Mouse (Mus musculus) gastrocnemius, postnatal 36 days (tissue): ENCODE results near the gene Idh1. TPM values are rescaled to one million over a fixed set of nuclear protein-coding genes. Genes with fewer than 3 reads are reported as not detected.
"Not testable (repeated sequence)": the region's sequence is repeated elsewhere in the genome, so short reads cannot be mapped to it uniquely, and the experiment has no call there.

Experiments used
- DNase-seq, 2 experiments: peaks; one replicate each; pipeline ENCODE4 v3.0.0; 2022
- intact Hi-C: fragments of 180-260 bp; cut with DNase I; formaldehyde crosslinking; loops from one replicate; pipeline ENCODE4 v1.15.1; 2025
- long read RNA-seq, 2 experiments: library from polyadenylated mRNA; stranded (forward); transcript quantifications; one replicate each; pipeline ENCODE4 v2.0.0; 2021
- total RNA-seq, 2 experiments: library from RNA; stranded (reverse); gene quantifications; 2 replicates each; pipeline ENCODE4 v1.2.3; 2021

Gene Idh1
- total RNA-seq = 10 to 100 TPM; 21.2 to 36.7 TPM
- long read RNA-seq, experiment 1, transcript Idh1-201 (9 exons, 2,302 nt) = major isoform, 24 of 30 reads
- long read RNA-seq, experiment 1, partial matches to known transcripts = 1 of 30 reads
- long read RNA-seq, experiment 1, other reads (novel, unspliced or antisense) = 5 of 30 reads
- long read RNA-seq, experiment 2, transcript Idh1-201 (9 exons, 2,302 nt) = major isoform, 48 of 60 reads
- long read RNA-seq, experiment 2, partial matches to known transcripts = 10 of 60 reads
- long read RNA-seq, experiment 2, other reads (novel, unspliced or antisense) = 2 of 60 reads

DNA sequence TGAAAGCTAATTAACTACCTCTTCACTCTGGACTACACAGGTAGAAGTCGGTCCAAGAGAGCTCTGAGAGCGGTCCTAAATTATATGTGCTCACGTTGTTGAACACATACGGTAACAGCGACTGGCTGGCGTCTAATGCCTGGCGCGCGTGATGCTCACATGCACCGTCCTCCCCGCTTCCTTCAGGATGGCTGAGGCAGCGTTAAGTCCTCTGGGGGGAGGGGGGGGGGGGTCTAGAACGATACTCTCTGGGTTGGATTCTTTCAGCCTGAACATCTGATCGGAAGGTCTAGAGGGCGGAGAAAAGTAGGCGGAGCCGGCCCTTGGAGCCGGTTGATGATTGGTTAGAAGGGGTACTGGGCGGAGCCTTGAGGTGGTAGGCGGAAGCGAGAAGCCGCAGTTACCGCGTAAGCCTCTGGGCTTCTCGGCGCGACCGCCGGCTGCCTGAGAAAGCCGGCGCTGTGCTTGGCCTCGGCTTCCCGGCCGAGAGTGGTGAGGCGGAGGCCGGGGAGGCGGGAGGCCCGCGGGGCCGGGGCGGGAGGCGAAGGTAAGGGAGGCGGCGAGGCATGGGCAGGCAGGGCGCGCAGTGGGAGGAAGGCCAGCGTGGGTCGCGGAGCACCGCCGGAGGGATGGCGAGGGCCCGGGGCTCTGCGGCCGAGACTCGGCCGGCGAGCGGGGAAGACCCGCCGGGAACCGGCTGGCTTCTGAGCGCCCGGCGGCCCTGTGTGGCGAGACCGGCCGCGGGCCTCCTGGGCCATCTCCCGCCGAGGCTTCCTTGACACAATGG lies at the start of gene Idh1, which contains the start of gene Pikfyve:
Gene Idh1, minus strand, starts transcription at position 214 of the 787 bp plus-strand sequence.
Gene Pikfyve, plus strand, starts transcription at position 397 of the 787 bp plus-strand sequence.
- DNase-seq = peak; percentile 93 to 97
- intact Hi-C loops = no loop called here

GRCm38 (mm10) chr1:65230566-65230965 lies 44.3 kb upstream of the Idh1 start:
- no peak for DNase-seq
- intact Hi-C loops = no loop called here

DNA sequence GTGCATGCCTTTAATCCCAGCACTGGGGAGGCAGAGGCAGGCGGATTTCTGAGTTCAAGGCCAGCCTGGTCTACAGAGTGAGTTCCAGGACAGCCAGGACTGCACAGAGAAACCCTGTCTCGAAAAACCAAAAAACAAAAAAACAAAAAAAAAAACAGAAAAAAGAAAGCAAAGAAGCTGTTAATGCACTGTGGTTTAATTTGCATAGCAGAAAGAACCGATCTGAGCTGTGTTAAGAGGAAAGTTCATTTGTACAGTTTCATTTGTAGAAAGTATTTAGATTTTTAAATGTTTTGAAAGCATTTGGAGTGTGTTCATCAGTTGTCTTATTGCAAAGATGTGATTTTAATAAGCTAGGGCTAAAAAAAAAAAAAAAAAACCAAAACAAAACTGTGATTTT lies 43.5 kb upstream of the Idh1 start:
- intact Hi-C loops, DNase-seq: not testable (repeated sequence)

DNA sequence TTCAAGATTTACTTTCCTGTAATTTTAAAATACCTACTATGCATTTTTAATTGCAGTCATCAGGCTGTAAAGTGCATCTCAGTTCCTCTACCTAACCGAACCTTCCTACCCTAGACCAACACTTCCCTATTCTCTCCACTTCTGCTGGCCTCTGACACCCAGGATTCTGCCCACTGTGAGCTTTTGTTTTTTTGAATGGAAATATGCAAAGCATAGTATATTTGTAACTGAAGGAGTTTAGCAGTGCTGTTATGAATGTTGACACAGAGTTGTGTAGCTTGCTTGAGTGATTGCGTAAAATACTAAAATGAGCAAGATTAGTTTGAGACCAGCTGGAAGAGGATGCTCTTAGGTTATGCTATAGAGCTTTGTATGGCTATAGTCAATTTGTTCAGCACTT lies 41.4 kb upstream of the Idh1 start:
- intact Hi-C loops = no loop called here
- no peak for DNase-seq

- no peak for DNase-seq
- intact Hi-C loops = no loop called here
These were observed 37.4 kb upstream of the Idh1 start for GRCm38 (mm10) chr1:65223654-65224053.

DNA sequence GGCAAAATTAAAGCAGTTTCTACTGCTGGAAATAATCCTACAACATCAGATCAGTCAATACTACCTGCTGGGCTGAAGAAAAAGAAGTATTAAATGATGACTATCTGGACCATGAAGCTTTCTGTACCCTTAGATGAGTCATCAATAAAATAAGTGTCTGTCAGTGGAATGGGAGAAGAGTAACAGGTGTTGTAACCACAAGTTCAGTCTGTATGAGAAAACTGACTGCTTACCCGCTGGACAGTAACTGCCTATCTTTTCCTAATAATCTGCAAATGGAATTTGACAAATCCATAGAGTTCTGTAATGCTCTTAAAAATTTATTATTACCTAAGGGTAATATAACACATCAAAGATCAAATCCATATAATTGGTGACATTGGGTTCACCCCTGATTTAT lies 31.7 kb upstream of the Idh1 start:
- intact Hi-C loops = no loop called here

DNA sequence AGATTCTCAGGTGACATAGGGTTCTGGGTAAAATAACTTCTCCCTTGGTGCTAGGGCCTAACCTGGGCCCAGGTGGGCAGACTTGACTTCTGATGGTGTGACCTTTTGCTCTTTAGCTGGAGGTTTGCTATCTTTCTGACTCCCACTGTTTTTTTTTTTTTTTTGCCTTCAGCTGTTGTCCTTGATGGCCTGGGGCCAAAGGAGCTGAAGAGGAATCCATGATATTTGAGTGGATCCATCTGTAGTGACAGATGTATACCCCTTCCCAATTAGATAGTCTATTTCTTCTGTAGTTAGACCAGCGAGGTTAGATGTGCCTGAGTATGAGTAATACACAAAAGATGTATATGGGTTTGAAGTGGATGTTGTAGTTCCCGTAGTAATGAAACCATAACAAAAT lies 31.3 kb upstream of the Idh1 start:
- intact Hi-C loops = no loop called here
- no peak for DNase-seq

More for the DNA sequence above, 31.7 kb upstream of the Idh1 start:
- no peak for DNase-seq

DNA sequence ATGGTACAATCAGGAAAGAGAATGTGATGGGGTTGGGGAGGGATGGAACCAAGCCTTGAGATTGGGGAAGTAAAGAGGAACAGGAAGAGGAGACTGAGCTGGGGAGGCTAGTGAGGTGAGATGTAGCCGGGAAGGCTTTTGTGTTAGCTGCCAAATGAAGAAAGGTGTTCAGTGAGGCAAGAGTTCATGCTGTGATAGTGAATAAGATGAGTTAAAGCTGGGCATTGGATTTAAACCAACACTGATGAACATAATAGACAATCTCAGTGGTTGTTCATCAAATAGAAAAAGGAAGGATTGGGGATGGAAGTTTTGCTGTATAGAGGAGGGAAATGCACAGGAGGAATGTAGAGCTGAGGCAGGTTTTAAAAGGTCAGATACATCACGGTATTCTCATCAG lies 26.9 kb upstream of the Idh1 start:
- no peak for DNase-seq
- intact Hi-C loops = no loop called here

- no peak for DNase-seq
- intact Hi-C loops = no loop called here
These were observed 18.0 kb upstream of the Idh1 start for GRCm38 (mm10) chr1:65204299-65204698.

DNA sequence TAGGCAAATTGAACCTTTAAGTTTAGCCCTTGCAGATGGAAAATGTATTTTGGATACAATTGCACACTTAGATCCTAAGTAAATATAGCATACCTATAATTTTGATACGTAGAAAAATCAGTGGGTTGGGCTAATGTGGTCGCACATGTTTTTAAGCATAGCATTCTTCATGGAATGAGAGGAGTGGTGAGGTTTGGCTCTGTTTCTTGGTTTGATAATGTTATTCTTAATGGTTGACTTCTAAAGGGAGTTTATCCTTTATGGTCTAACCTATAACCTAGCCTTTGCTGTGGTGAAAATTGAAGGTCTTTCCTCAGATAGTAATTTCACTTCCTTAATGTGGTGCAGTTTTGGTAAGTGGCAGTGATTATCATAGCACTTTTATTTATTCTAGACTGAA lies 12.6 kb upstream of the Idh1 start:
- intact Hi-C loops = no loop called here
- DNase-seq = no peak

- intact Hi-C loops = no loop called here
- DNase-seq = no peak
These were observed 12.1 kb upstream of the Idh1 start for GRCm38 (mm10) chr1:65198425-65198824.

DNA sequence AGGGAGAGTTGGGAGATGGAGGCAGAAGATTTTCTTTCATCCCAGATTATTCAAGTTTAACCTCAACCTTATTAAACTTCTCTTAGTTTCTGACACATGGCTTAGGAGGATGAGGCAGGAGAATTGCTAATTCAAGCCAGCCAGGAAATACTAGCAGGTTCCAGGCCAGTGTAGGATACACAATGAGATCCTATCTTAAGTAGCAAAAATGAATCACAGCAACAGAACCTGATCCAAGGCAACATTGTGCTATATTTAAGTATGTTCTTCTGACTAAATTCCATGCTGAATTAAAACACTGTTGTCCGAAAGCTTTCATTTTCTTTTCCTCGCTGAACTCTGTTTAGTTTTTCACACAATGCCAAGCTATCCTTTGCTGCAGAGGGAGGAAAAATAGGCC lies 6.9 kb upstream of the Idh1 start:
- no peak for DNase-seq
- intact Hi-C loops = no loop called here

GRCm38 (mm10) chr1:65190172-65190571 lies 3.9 kb upstream of the Idh1 start:
- intact Hi-C loops = no loop called here
- DNase-seq = no peak

- no peak for DNase-seq
- intact Hi-C loops = no loop called here
These were observed 752 bp upstream of the Idh1 start for GRCm38 (mm10) chr1:65187074-65187430.

DNA sequence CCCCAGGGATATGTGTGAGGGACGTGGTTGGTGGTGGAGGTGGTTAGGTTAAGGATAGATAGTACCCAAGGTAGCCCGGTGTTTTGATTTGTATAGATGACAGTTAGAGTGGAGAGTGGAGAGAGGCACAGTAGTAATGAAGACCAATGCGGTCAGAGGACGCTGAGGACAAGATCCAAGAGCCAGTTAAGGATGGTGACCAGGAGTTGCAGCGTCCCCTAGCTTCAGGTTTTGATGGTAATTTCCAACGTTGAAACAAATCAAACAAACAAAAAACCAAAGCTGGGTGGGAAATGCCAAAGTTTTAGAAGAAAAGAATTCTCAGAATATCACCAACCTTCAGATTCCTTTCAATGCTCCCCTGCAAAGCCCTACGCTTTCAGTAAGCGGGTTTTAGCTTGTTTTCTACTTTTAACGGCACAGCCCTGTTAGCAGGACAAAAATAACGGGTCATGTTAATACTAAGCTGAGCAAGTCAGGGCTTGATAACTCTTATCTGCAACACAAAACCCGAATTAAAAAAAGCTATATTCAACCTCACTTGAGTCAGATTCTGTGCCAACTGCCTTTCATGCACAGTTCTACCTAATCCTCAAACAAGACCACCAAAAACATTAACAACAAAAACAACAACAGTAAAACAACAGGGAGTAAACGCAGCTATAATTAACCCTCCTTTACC lies 635 bp downstream of the Idh1 start:
- intact Hi-C loops = no loop called here
- no peak for DNase-seq

DNA sequence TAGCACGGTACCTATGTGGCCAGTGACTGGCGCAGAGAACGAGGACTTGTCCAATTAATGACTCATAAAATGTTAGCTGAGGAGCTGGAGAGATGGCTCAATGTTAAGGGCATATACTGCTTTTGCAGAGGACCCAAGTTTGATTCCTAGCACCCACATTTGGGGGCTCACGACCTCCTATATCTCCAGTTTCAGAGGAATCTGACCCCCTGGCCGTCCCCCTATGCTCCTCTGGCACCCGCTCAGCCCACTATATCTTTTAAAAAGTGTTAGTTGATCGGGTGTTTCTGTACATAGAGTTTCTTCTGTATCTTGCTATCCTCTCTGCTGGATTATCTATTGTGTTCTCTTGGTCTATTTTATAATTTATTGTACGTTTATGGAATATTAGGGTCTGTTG lies 1.3 kb downstream of the Idh1 start:
- intact Hi-C loops = no loop called here
- DNase-seq = no peak

DNA sequence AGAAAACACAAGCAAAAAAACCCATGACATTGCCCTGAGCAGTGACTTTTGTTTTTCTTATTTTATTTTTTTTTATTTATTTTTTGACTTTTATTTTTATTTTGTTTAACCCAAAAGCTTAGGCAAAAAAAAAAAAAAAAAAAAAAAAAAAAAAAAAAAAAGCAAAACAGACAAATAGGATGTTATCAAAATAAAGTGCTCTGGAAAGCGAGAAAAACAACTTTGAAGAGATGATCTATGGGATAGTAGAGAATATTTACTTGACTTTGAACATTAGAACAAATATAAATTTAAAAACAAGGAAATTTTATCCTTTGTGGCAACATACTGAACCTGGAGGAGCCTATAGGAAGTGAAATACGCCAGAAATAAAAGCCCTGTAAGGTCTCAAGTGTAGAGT lies 2.3 kb downstream of the Idh1 start:
- intact Hi-C loops = no loop called here

GRCm38 (mm10) chr1:65181459-65181858 lies 4.8 kb downstream of the Idh1 start:
- DNase-seq = no peak
- intact Hi-C loops = no loop called here

More for the DNA sequence above, 2.3 kb downstream of the Idh1 start:
- no peak for DNase-seq

DNA sequence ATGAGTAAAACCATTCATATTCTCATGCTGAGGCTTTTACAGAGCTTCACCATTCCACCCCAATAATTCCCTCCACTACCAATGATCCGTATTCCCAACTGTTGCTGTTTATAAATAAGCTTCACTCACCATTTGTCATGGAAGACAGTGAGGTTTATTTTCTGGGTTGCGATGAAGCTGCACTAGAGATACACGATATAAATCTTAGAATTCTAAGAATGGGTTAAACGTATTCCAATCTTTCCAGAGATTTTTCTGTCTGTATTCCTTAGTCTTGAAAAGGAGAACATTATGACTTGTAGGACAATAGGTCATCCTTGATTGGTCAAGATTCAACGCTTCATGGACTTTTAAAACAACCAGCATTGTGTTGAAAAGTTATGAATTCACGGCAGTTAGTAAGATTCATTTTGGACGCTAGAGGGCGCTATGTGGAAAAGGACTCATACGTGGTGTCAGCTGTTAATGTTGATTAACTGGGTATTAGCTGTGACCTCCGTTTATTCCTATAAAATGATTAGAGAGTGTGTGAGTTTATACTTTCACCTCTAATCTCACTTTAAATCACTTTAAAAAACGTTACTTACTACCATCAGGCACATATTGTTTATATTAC lies 6.6 kb downstream of the Idh1 start:
- intact Hi-C loops = loop anchor here (1.0 to 2.0 kb wide), 2 partner anchors 68 to 133 kb away; no protein-coding TSS in a partner anchor
- DNase-seq = peak in 1 of 2 experiments; percentile 26

GRCm38 (mm10) chr1:65178902-65179432 lies 7.3 kb downstream of the Idh1 start:
- DNase-seq = peak; percentile 96 to 98
- intact Hi-C loops = loop anchor here (1.0 to 2.0 kb wide), 2 partner anchors 68 to 132 kb away; no protein-coding TSS in a partner anchor
